Mouse (Mus musculus): ENCODE measurements at regions not wholly inside any gene's neighbourhood (a gene's known extent, or its start where the extent isn't known, plus 50 kb on each side); places are given as distances from the start of the nearest gene placed in this dataset.
A peak's percentile ranks its signal among the peaks of the same experiment; 100 is the strongest.

DNA sequence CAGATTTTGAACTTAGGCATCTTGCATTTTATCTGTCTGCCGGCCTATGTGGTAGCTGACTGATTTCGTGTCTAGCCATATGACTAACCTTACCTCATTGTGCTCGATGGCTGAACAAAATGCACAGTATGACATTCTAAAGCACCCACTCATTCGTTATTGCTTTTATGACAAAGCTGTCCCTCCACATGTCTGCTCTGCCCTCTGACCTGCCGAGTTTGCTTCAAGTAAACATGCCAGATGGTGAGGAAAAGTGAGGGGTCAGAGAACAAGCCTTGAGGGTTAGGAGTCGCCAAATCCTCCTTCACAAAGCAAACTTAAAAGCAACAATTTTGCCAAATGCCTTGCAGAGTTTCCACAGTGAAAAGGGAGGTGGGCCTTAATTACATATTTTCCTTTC is 196.0 kb upstream of the Elavl2 start:
- DNase-seq (ENCODE audit: low read depth, low spot score), result no peak

DNA sequence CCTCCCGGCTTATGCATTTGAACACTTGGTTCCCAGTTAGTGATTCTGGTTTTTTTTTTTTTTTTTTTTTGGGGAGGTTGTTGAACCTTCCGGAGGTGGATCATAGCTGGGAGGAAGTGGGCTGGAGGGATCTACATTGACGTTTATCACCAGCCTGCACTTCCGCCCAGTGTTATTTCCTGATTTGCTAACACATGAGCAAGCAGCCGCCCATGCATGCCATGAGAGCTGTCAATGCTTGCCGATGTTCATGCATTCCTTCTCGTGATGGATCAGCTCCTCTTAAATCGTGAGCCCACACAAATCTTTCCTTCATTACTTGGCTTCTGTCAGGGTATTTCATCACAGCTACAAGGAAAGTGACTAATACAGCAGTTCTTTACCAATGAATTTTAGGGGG is 195.2 kb upstream of the Elavl2 start:
- peak; percentile 30 for DNase-seq (ENCODE audit: low read depth, low spot score)

DNA sequence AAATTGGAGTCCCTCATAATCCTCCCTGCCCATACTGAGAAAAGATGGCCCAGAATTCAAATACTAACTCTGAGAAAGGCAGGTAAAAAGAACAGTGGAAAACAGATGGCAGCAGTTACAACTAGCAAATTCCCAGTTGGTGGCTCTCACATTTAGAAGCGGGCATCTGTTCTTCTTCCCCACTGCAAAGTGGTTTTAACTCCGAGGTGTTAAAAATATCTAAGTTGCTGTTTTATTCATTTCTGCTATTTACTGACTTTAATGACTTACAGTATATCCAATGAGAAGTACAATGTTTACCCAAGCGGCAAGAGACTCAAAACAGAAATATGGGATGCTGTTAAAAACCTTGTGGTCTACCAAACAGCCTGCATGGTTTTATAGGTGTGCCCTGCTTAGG is 189.2 kb upstream of the Elavl2 start:
- peak; percentile 80 for DNase-seq (ENCODE audit: low read depth, low spot score)

DNA sequence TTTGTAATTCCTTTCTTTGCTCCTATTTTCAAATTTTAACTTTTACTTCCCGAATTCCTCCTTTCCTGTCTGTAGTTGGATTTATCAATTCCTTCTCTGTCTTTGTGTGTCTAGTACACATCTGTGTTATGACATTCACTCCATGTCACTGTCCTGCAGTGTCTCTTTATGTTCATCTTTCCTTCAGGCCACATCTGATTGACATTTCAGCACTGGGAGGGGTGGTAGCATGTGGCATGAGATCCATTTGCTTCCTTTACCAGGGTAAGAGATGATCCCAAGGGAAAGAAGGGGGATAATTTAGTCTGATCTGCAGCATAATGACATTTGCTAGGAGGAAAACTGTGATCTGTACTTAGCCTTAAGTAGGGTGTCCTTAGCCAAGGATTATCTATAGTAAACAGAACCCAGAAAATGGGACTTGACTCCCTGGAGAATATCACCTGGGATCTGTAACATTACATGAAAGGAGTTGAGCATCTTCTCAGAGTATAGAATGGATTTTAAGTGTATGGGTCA is 187.0 kb upstream of the Elavl2 start:
- DNase-seq (ENCODE audit: low read depth, low spot score), result no peak

GRCm38 (mm10) chr4:91583035-91583434 is 182.4 kb upstream of the Elavl2 start:
- no peak for DNase-seq (ENCODE audit: low read depth, low spot score)

DNA sequence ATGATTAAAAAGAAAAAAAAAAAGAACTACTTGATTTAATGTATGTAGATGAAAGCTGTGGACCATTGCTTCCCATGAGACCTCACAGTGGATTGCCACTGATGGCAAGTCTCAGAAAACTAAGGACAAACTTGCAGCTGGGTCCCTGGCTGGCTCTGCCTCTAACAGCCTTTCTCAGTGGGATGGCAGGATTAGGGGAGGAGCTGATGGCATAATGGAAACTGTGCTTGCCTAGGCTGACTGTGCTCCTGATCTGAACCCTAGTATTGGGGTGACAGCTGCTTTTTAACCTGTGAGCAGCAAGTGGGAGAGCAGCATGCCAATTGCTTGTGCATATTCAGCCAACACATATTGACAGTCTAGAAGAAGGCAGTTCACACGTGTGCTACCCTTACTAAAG is 156.9 kb upstream of the Elavl2 start:
- no peak for DNase-seq (ENCODE audit: low read depth, low spot score)

- no peak for DNase-seq (ENCODE audit: low read depth, low spot score)
Measured at GRCm38 (mm10) chr4:91556959-91557358, 156.4 kb upstream of the Elavl2 start.

- no peak for DNase-seq (ENCODE audit: low read depth, low spot score)
Measured at GRCm38 (mm10) chr4:91524367-91524766, 123.8 kb upstream of the Elavl2 start.

DNA sequence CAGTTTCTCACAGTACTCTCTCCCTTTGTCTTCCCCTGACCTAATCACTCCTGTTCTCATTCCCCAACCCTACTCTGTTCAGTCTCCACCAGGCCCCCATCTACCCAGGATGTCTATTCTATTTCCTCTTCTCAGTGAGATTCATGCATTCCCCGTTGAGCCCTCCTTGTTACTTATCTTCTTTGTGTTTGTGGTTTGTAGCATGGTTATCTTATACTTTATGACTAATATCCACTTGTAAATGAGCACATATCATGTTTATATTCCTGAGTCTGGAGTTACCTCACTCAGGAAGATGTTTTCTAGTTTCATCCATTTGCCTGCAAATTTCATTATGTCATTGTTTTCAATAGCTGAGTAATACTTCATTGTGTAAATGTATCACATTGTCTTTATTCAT is 111.0 kb upstream of the Elavl2 start:
- DNase-seq (ENCODE audit: low read depth, low spot score), result no peak

GRCm38 (mm10) chr4:91509937-91510336 is 109.4 kb upstream of the Elavl2 start:
- no peak for DNase-seq (ENCODE audit: low read depth, low spot score)

DNA sequence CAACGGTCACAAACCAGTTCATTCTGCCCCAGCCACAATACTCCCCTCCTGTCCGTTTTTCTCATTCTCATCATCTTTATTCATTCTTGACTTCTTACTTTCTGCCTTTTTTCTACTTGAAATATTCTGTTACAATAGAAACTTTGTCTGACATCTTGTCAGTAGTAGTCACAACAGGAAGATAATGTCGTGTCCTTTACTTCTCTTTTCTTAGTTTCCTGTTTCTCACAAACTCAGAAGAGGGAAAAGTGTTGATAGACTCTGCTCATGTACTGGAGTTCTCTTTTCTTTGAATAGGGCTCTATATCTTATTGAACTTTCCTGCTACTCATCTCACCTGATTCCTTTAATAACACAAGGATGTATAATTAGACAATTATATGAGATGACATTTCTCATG is 102.7 kb upstream of the Elavl2 start:
- DNase-seq (ENCODE audit: low read depth, low spot score), result no peak

DNA sequence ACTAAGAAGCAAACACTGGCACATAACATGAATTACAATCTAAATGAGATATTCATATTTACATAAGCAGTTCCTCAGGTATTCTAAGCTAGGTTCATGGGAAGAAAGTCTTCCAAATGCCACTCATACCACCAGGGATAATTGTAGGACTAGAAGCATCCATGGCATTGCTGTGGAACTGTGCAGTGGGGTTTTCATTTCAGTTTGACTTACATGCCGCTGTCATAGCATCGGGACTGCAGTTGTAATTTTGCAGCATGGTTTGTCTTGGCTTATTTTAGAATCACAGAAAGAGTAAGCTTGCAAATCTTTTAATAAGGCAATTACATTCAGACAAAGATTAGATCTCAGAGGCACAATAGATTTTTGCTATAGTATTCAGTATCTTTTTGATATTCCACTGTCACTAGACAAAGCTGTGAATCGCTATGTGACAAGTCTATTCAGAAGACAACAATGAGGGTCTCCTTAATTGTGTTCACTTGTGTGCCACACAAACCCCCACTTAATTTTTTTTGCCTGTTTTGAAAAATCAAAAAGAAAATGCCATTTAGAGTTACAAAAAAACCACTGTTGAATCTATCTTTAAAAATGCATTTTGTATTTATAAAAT is 81.4 kb upstream of the Elavl2 start:
- DNase-seq (ENCODE audit: low read depth, low spot score), result peak; percentile 2

Data from brain, adult 2 months (tissue).